Mouse (Mus musculus): ENCODE measurements around the gene Fam240a. TPM values are rescaled to one million over a fixed set of nuclear protein-coding genes. Genes with fewer than 3 reads are reported as not detected.

Fam240a gene
- polyA plus RNA-seq (2015; fragmentation: Nextera tagmentation; extraction: Ambion mirVana) = not detected in 2 replicates

- Histone ChIP-seq H3K27ac (no peak within 1 kb of the TSS), H3K4me2 (no peak within 1 kb of the TSS), H3K9ac (no peak within 1 kb of the TSS), H3K36me3 (replicated peaks) (no peaks in the 10 kb centered on the region), H3K4me3 (no peak within 1 kb of the TSS), H3K4me1 (no peaks in the 10 kb centered on the region), H3K9me3 (no peaks in the 10 kb centered on the region), H3K27me3 (replicated peaks) (no peaks in the 10 kb centered on the region)
- 95% methylated on average over 7 of the region's 7 CpGs for WGBS
- ATAC-seq (replicated peaks) = no peak
Measured at GRCm38 (mm10) chr9:110916786-110917185, at the start of gene Fam240a. Gene Fam240a, minus strand, starts transcription at chr9:110916861.

GRCm38 (mm10) chr9:110965910-110966231, 49.2 kb upstream of the Fam240a start:
- WGBS = 76% methylated on average over 2 of the region's 2 CpGs
- Histone ChIP-seq H3K27ac (no peak overlapping the region), H3K4me1 (no peaks in the 10 kb centered on the region), H3K4me3 (no peak overlapping the region), H3K9me3 (no peaks in the 10 kb centered on the region), H3K9ac (no peak overlapping the region), H3K36me3 (replicated peaks) (no peaks in the 10 kb centered on the region), H3K4me2 (no peak overlapping the region), H3K27me3 (replicated peaks) (no peaks in the 10 kb centered on the region)
- no peak for ATAC-seq (replicated peaks)

DNA sequence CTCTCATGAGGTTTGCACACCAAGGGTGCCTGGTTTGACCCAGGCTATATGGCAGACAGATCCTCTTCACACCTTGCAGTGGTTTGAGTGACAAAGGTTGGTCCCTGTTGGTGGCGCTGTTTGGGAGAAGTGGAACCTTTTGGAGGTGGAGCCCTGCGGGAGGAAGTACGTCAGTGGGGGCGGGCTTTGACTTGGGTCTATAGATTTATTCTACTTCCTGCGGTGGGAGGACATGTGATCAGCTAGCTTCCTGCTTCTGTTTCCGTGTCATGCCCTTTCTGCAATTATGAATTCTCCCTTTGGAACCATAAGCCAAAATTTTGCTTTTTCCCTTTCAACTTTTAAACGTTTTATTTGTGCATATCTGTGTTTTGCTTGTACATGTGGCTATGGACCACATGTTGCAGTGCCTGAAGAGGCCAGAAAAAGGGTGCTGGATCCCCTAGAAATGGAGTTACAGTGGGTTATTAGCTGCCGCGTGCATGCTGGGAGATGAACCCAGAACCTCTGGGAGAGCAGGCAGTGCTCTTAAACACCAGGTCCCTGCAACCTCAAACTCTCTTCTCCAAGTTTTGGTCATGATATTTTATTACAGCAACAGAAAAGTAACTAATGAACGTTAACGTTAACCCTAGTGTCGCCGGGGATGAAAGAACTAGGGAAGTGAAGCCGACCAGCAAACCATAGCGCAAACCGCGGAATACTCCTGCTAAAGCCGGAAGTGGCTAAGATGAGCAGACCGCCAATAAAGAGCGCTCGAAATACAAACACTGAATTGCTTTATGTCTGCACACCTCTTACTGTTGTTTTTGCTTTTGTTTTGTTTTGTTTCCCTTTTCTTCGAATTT, 48.6 kb upstream of the Fam240a start:
- Histone ChIP-seq H3K27ac (no peak overlapping the region), H3K27me3 (replicated peaks) (no peaks in the 10 kb centered on the region), H3K4me3 (no peak overlapping the region), H3K9me3 (no peaks in the 10 kb centered on the region), H3K9ac (no peak overlapping the region), H3K4me2 (no peak overlapping the region), H3K4me1 (no peaks in the 10 kb centered on the region), H3K36me3 (replicated peaks) (no peaks in the 10 kb centered on the region)
- ATAC-seq (replicated peaks) = no peak
- 92% methylated on average over 22 of the region's 22 CpGs for WGBS

DNA sequence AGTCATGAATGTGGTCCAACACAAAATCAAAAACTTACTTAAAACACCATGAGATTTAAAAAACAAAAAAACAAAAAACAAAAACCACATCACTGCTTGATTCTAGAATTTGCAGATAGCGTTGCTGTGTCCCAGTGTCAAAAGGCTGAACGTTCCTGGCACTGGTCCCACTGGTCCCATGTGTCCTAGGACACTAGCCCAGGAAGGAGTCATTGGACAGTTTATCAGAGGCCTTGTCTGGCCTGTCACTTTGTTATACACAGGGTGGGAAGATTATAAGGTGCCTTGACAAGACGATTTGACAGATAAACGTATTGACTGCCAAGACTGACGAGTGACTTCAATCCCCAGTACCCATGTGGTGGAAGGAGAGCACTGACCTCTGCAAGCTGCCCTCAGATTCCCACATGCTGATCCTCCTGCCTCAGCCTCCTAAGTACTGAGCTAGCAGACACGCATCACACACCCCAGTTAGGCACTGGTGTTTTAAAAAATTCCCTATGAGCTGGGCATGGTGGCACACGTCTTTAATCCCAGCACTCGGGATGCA, 47.0 kb upstream of the Fam240a start:
- H3K27ac ChIP-seq = no peak overlapping the region
- H3K27me3 ChIP-seq (replicated peaks) = no peaks in the 10 kb centered on the region
- no peak for ATAC-seq (replicated peaks)
- H3K36me3 ChIP-seq (replicated peaks) = no peaks in the 10 kb centered on the region
- H3K4me3 ChIP-seq = no peak overlapping the region
- H3K4me1 ChIP-seq = no peaks in the 10 kb centered on the region
- 90% methylated on average over 8 of the region's 8 CpGs for WGBS
- H3K4me2 ChIP-seq = no peak overlapping the region
- no peak overlapping the region for H3K9ac ChIP-seq
- no peaks in the 10 kb centered on the region for H3K9me3 ChIP-seq

- Histone ChIP-seq H3K4me1 (no peaks in the 10 kb centered on the region), H3K27me3 (replicated peaks) (no peaks in the 10 kb centered on the region), H3K4me2 (no peak overlapping the region), H3K4me3 (no peak overlapping the region), H3K27ac (no peak overlapping the region), H3K9ac (no peak overlapping the region), H3K9me3 (no peaks in the 10 kb centered on the region), H3K36me3 (replicated peaks) (no peaks in the 10 kb centered on the region)
- no peak for ATAC-seq (replicated peaks)
- 97% methylated on average over 8 of the region's 8 CpGs for WGBS
Measured at GRCm38 (mm10) chr9:110961386-110961785, 44.7 kb upstream of the Fam240a start.

- no peak overlapping the region for H3K9ac ChIP-seq
- no peak overlapping the region for H3K4me3 ChIP-seq
- WGBS = 87% methylated on average over 13 of the region's 13 CpGs
- no peaks in the 10 kb centered on the region for H3K4me1 ChIP-seq
- no peaks in the 10 kb centered on the region for H3K27me3 ChIP-seq (replicated peaks)
- H3K4me2 ChIP-seq = no peak overlapping the region
- ATAC-seq (replicated peaks) = no peak
- no peak overlapping the region for H3K27ac ChIP-seq
- no peaks in the 10 kb centered on the region for H3K36me3 ChIP-seq (replicated peaks)
- H3K9me3 ChIP-seq = no peaks in the 10 kb centered on the region
Measured at GRCm38 (mm10) chr9:110960230-110961149, 43.8 kb upstream of the Fam240a start.

GRCm38 (mm10) chr9:110959669-110960068, 43.0 kb upstream of the Fam240a start:
- Histone ChIP-seq H3K4me2 (no peak overlapping the region), H3K9ac (no peak overlapping the region), H3K4me1 (0 out of 2 replicates have a peak, but pooled peaks cover 2% of the 10 kb centered on the region), H3K36me3 (replicated peaks) (no peaks in the 10 kb centered on the region), H3K27ac (no peak overlapping the region), H3K4me3 (no peak overlapping the region), H3K9me3 (no peaks in the 10 kb centered on the region), H3K27me3 (replicated peaks) (peaks cover 5% of the 10 kb centered on the region; the same call in 1 of the 2 replicates)
- 85% methylated on average over 5 of the region's 5 CpGs for WGBS
- no peak for ATAC-seq (replicated peaks)

DNA sequence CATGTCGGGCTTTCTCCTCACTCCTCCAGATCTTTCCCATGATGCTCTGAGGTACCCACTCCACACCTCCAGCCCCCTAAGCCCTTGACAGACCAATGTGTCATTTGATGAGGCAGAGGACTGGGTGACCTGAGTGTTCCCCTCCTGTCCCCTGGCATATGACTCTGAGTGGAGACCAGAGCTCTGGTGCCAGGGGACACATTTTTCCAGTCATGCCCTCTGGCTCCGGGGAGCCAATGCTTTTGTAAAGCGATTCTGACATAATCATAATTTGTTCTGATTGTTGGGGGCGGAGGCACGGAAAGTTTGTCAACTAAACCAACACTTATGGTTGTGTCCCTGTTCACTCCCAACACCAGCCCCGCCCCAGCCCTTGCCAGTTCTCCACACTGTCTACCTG, 39.3 kb upstream of the Fam240a start:
- no peak overlapping the region for H3K4me3 ChIP-seq
- H3K27me3 ChIP-seq (replicated peaks) = peaks cover 7% of the 10 kb centered on the region
- no peak overlapping the region for H3K27ac ChIP-seq
- H3K9ac ChIP-seq = no peak overlapping the region
- no peaks in the 10 kb centered on the region for H3K36me3 ChIP-seq (replicated peaks)
- H3K9me3 ChIP-seq = no peaks in the 10 kb centered on the region
- no peak overlapping the region for H3K4me2 ChIP-seq
- ATAC-seq (replicated peaks) = no peak
- peaks cover 12% of the 10 kb centered on the region; the same call in 1 of the 2 replicates for H3K4me1 ChIP-seq
- WGBS = 83% methylated on average over 6 of the region's 6 CpGs

DNA sequence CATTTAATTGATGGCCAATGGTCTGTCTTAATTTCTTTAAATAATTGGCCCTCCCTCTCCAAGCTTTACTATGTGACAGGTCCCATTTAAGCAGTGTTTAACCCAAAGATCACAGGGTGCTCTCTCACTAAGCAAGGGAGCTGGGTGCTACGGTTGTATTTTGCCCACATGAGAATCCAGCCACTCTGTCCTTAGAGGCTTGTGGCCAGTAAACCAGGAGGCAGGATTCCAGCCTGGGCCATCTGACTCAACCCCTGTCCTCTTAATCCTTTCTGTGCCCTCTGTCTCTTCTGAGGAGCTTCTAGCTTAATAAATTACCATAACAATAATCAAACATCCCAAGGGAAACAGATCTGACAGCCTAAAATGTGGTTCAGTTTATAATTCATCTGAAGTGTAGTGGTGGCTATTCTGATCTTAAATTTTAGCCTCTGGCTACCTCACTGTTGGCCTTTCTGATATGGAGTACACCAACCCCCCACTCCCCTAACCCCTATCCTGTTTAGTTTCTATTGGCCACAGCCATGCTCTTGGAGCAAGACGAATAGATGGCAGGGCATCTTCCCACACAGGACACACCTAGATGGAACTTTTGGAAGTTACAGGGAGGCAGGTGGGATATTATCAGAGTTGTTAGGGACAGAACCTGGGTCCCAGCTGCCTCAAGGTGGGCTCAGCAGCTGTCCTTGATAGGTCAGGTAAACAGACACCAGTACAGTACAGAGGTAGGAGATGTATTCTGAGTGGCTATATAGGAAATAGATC, 38.2 kb upstream of the Fam240a start:
- 42% methylated on average over 2 of the region's 2 CpGs for WGBS
- Histone ChIP-seq H3K27me3 (replicated peaks) (peaks cover 7% of the 10 kb centered on the region), H3K36me3 (replicated peaks) (no peaks in the 10 kb centered on the region), H3K4me1 (peaks cover 12% of the 10 kb centered on the region; the same call in 1 of the 2 replicates), H3K4me2 (peak overlapping the region; percentile 79), H3K9ac (no peak overlapping the region), H3K27ac (no peak overlapping the region), H3K9me3 (no peaks in the 10 kb centered on the region), H3K4me3 (no peak overlapping the region)
- no peak for ATAC-seq (replicated peaks)

DNA sequence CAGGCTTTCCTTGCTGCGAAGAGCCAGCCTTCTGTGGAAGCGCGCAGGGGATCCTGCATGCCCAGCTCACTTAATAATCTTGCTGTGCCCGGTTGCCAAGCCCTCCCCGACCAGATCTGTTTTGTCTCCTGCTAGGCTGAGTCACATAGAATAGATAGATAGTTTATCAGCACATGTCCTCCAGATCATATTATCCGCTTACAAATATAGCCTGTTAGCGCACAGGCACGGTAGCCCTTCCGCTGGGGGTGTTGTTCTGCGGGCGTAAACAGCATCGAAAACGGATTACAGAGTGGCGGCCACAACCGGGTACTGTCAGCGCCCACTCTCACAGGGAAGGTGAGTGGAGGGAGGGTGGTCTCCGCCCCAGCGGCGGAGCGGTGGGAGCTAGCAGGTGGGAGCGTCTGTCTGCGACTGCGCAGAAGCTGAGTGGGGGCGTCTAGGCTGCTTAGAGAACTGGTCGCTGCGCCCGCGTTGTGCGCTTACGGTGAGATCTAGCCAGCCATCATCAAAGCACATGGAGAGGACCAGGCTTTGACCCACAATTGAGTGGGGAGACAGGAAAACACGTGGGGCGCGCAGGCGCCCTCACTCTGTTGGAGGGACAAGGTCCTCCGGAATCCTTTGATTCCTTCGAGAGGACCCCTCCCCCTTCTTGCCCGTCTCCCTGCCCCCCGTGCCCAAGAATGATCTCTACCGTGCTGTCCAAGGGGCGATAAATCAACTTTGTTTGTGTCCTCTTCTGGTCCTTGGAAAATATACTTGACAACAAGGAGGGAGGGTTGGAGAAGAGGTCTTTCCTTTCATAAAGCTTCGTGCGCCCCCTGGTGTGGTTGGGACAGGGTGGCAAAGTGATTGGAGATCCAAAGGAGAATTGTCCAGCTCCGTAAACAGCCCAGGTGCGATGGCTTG, 37.1 kb upstream of the Fam240a start:
- ATAC-seq (replicated peaks) = peak; percentile 94
- Histone ChIP-seq H3K9me3 (no peaks in the 10 kb centered on the region), H3K4me1 (peaks cover 12% of the 10 kb centered on the region; the same call in 1 of the 2 replicates), H3K36me3 (replicated peaks) (no peaks in the 10 kb centered on the region), H3K4me3 (peak overlapping the region; percentile 51), H3K9ac (peak overlapping the region; percentile 47), H3K4me2 (peak overlapping the region; percentile 79), H3K27me3 (replicated peaks) (peaks cover 7% of the 10 kb centered on the region), H3K27ac (peak overlapping the region; percentile 75)
- under 1% methylated on average over 44 of the region's 44 CpGs for WGBS
